Mouse (Mus musculus) lung, postnatal 36 days (tissue): ENCODE data around the gene Acad11.

Experiments used
- DNase-seq: peaks from one replicate; pipeline ENCODE4 v3.0.0; 2022; ENCODE audit warnings: mixed read lengths

The Acad11 gene

GRCm38 (mm10) chr9:104152121-104152520 lies 88.9 kb downstream of the Acad11 start:
- no peak for DNase-seq

DNA sequence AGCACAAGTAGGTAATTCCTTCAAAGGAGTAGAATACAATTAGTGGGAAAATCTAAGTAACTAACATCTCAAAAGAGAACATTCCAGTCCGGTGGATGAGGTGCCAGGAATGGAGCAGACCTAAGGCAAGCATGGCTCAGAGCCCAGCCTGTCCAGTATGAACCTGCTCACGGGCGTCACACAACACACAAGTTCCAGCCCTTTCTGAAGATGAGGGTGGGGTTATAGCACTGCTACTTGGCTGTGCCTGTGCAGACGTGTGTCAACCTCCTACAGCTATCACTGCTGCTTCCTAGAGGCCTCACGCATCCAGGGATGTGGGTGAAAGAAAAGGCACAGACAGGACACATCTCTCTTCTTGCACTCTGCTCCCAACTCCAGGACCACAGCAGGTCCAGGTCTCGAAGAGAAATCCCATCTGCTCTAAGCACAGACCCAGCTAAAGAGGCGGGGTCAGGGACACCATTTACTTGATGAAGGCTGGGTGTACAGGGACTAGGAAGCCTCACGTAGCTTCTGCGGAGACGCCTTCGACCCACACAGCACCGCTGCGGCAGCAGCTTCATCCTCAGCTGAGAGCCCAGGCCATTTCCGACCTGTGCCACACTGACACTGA lies 92.0 kb downstream of the Acad11 start:
- DNase-seq, result no peak

- DNase-seq, result no peak
Measured at GRCm38 (mm10) chr9:104156506-104156905, 93.3 kb downstream of the Acad11 start.

GRCm38 (mm10) chr9:104157291-104157690 lies 94.1 kb downstream of the Acad11 start:
- no peak for DNase-seq

- no peak for DNase-seq
Measured at GRCm38 (mm10) chr9:104161117-104161516, 97.9 kb downstream of the Acad11 start.

GRCm38 (mm10) chr9:104164194-104164593 lies 101.0 kb downstream of the Acad11 start:
- no peak for DNase-seq

- no peak for DNase-seq
Measured at GRCm38 (mm10) chr9:104165926-104166325, 102.7 kb downstream of the Acad11 start.

DNA sequence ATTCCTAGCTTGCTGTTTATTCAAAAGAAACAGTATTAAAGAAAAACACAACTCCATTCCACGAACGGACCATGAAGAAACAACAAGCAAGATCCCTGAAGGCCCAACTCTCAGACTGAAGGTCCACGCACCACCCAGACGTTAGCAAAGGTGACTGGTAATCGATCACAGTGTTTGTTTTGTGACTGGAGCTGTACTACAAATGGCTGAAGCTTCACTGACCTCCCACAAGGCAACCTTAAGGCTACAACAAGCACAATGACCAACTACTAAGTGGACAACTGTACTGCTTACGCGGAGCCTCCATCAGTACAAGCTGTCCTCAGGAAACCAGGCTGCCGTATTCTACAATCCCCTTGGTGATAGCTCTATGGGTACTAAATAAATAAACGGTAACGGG lies 106.8 kb downstream of the Acad11 start:
- DNase-seq, result no peak

- DNase-seq, result no peak
Measured at GRCm38 (mm10) chr9:104171651-104172050, 108.5 kb downstream of the Acad11 start.

DNA sequence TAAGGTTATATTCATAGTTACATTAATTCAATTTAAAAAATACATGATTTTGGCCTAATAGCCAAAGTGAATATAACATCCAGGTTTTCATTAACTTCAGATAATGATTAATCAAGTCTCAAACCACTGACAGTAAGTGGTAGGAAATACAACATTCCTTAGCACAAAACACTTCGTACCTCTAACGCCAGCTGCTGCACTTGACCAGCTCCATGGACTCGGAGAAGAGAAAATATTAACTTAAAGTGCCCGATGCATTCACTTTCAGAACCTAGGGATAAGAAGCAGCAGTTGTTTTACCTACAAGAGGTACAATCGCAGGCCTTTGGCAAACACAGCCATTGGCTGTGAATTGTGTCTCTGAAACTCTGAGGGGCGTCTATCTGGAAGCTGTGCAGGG lies 109.2 kb downstream of the Acad11 start:
- no peak for DNase-seq
